Mouse (Mus musculus) adrenal gland, adult 8-10 months (tissue): ENCODE measurements around the gene Zfp142. TPM values are rescaled to one million over a fixed set of nuclear protein-coding genes. Genes with fewer than 3 reads are reported as not detected.

Experiments used
- DNase-seq: peaks from one replicate; pipeline ENCODE4 v3.0.0; 2022
- total RNA-seq, 4 experiments: library from RNA; stranded (reverse); gene quantifications; 2 replicates each; pipeline ENCODE4 v1.2.4; 2022

Gene Zfp142
- total RNA-seq: 10 to 100 TPM; 14.3 to 20.2 (median 18.3) TPM

DNA sequence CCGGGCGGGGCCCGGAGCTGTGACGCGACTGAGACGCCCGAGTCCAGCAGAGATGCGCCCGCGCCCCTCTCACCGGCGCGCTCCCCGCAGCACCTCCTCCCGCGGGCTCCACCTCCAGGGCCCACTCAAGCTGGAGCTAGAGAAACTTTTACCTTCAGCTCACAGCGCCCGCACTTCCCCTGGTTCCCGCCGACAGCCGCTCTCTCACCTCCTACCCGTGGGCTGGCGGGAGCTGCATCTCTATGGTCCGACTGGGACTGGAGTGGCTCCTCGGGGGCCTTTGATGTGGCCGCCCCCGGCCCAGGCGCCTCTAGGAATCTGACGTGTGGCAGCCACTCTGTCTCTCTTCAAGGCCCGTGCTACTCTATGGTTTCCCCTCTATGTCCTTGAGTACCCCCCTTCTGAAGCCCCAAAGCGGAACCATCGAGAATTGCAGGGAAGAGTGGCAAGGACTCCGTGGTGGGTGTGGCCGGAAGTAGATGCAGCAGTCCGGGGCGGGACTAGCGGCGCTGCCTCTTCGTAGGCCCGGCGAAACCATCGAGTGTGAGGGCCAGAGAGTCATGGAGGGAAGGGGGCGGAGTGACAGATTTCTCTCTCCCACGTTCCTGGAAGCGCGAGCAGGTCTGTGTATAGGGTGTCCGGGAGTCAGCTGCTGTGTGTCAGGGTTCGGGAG lies at the start of gene Zfp142, which contains the start of gene Bcs1l:
TSS of gene Zfp142 (minus strand) at position 474 of the 673 bp plus-strand sequence.
TSS of gene Bcs1l (plus strand) at position 517 of the 673 bp plus-strand sequence.
- peak; percentile 99 for DNase-seq

DNA sequence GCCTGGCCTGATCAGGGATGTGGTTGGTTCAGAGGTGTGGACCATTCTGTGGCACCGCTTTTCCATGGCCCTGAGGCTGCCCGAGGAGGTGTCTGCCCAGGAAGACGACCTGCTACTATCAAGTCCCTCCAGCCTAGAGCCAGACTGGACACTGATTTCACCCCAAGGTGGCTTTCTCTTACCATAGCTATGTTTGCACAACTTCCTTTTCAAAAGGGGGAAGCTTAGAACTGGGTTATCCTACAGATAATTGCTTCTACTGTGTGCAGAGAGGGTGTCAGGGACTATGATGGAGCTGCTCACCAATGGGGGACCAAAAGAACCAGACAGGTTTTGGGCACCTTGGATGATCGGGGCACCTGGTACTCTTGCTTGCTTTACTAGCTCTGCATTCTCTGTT lies 44.7 kb upstream of the Zfp142 start:
- no peak for DNase-seq

DNA sequence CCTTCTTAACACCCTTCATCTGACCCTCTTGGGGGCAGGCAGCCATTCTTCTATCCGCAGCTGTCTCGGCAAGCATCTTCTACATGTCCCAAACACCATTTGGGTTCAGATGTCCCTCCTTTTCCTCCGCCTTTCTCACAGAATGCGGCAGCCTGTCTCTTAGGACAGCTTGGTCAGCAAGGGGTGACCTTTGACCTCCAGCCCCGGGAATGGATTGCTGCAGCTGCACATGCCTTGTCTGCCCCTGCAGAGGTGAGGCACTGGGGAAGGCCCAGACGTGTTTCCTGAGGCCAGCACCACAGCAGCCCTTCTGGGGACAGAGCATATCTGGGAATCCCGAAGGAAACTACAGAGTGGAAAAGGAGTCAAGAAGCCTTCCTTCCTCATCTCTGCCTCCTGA lies 40.0 kb upstream of the Zfp142 start:
- DNase-seq: no peak

DNA sequence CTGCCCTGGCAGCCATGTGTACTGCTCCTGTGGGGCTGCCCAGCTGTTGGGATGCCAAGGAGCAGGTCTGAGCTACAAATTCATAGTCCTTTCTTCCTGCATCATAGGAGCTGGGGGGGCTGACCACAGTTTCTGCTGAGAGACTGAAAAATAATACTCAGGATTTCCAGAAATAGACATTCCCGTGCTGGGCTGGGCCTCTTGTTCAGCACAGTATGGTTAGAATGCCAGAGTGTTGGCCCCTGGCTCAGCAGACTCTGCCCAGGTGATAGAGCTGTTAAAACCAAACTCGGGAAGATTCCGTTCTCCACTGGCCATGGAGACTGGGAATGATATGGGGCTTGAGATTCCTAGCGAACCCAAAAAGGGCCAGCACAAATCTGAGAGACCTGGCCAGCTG lies 38.0 kb upstream of the Zfp142 start:
- DNase-seq: no peak

DNA sequence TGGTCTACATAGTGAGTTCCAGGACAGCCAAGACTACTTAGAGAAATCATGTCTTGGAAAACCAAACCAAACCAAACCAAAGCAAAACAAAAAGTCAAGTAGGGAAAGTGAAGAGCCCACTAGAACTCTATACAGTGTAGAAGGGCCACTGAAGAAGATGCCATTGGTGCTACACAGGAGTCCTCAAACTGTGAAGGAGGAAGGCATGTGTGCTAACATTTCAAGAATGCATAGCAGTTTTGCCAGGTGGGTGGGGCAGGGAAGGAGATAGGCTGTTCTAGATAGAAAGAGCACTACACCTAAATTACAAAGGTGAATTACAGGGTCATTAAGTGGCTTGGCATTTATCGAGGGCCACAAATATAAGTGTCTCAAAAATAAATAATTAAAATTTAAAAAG lies 36.1 kb upstream of the Zfp142 start:
- DNase-seq: no peak

DNA sequence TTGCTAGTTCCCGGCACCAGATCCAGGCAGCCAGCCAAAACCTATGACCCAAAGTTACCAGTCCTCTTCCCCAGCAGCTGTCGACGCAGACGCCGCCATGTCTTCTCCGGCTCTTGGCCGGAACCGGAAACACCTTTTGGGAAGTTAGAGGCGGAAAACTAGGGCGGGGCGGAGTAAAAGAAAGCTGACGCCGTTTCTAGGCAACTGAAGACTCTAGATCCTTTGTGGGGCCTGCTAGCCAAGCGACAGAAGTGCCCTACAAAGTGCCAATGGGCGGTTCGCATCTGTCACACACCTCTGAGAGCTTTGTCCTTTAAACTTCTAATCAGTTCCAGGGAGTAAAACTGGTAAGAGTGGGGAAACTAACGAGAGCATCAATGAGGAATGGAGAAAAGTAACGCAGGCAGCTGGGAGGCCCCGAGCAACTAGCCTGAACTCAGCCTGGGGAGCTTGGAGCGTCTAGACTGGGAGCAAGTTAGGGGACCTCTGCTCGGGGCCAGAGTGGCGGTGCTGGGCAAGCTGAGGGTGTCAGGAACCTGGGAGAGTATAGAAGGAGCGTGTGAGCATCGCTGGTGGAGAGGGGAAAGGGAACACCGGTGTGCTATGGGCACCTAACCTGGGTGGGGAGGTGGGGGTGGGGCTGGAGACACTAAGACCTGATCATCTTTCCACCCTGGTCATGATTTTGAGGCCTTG lies 13.4 kb upstream of the Zfp142 start, which contains the start of the genes Rnf25 and Stk36:
TSS of gene Rnf25 (minus strand) at position 131 of the 696 bp plus-strand sequence.
TSS of gene Stk36 (plus strand) at position 179 of the 696 bp plus-strand sequence.
- DNase-seq: peak; percentile 82

DNA sequence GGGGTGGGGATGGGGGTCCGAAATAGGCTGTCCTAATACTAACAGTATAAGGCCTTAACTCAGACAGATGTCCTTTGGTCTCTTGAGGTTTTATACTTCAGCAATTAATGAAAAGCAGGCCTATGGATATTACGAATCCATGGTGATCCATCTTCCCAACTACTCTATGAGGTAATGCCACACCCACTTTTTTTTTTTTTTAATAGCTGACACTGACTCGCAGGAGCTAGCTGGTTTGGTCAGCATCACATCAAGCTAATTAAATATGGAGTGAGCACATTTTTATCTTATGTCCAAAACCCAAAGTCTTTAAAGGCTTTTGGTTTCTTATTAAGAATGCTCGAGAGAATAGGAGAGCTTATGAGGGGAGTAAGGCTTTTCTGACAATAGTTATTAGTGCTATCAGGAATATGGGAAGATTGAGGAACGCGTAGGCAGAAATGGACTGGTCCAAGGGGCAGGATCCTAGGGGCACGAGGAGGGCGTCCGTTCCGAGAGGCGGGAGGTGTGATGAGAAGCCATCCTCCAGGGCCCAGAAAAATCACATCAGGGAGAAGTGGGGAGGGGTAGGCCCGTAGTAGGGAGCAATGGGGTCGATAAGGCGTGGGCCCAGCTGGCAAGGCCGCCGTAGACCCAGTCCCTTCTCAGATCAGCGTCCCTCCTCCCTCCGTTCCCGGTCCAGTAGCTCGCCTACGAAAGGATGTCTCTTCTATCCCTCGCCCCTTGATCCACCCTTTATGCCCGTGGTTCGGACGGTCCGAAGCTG lies 12.6 kb upstream of the Zfp142 start:
- no peak for DNase-seq

DNA sequence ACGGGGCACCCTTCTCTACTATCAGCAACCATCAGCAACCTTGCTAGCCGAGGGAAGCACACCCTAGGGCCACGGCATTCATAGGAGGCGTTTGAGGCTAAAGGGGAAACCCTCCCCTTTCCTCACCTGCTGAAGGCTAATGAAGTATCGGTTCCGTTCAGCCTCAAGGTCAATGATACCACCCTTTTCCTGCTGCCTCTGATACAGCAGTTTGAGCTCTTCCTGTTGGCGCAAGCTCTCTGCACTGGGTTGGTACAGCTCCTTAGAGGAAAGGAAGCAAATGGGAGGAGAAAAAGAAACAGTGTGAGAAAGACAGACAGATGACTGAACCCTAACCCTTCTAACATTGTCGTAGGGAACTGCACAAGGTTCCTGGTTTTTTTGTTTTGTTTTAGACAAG lies 6.4 kb upstream of the Zfp142 start:
- DNase-seq: no peak

DNA sequence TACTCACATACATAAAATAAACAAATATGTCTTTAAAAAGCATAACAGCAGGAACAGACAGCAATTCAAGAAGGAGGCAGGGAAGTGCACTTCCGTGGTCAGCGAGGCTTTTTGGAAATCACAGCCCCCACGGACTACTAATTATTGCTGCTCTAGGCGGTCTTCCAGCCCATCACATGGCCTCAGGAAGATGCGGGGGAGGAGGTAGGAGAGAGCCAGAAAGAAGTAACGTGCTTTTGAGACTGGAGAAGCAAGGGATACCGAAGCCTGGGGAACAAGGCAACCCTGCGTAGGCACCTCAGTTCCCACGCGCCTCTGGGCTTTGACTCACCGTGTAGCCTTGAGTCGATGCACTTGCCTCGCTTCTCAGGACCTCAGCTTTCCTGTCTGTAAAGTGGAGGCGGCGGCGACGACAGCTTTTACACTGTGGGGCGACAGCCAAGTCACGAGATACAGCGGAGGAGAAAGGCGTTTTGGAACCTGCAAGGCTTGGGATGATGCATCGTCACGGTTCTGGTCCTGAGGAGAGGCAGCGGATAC lies 743 bp downstream of the Zfp142 start:
- no peak for DNase-seq

DNA sequence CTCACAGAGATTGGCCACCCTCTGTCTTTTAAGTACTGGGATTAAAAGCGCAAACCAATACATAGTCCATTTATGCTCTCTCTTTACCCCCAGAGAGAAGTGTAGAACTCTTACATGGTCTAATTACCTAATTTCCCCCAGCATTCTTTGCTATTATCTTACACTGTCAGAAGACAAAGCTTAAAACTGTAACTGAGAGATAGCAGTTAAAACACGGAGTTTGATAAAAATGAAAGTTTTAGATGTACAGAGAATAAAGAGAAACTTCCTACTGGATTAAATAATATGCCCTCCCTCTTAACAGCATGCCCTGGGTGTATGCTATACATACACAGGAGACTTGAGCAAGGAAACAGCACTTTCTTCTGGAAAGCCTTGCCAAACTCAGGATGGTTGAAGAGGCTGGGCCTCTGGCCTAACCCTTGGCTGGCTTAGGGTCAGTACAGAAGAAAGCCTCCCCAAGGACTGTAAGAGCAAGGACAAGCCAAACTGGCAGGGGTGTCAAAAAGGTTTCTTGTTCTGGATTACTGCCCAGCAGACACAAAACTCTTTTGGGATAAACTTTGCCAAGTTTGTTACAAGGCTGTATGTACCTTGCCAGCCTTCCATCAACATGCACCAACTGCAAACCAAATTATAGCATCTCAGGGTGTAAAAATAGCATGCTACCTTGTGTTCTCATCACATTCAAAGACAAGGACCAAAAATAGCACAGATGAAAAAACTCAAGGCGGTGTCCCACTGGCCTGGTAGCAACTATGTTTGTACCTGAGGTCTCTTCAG lies 3.2 kb downstream of the Zfp142 start:
- no peak for DNase-seq

DNA sequence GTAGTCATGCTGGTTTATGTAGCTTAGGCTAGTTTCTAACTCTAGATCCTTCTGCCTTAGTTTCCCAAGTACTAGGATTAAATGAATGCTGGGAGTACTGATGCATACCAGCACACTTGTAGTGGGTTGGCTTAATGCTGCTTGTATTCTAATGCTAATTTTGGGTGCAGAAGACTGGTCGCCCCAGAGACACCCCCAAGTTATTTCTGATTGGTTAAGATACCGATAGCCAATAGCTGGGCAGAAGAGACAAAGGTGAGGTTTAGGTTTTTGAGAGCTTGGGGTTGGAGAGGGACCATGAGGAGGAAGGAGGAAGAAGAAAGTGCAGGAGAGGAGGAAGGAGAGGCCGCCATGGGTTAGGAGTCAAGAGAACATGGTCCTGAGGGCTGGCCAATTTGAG lies 5.4 kb downstream of the Zfp142 start:
- no peak for DNase-seq

DNA sequence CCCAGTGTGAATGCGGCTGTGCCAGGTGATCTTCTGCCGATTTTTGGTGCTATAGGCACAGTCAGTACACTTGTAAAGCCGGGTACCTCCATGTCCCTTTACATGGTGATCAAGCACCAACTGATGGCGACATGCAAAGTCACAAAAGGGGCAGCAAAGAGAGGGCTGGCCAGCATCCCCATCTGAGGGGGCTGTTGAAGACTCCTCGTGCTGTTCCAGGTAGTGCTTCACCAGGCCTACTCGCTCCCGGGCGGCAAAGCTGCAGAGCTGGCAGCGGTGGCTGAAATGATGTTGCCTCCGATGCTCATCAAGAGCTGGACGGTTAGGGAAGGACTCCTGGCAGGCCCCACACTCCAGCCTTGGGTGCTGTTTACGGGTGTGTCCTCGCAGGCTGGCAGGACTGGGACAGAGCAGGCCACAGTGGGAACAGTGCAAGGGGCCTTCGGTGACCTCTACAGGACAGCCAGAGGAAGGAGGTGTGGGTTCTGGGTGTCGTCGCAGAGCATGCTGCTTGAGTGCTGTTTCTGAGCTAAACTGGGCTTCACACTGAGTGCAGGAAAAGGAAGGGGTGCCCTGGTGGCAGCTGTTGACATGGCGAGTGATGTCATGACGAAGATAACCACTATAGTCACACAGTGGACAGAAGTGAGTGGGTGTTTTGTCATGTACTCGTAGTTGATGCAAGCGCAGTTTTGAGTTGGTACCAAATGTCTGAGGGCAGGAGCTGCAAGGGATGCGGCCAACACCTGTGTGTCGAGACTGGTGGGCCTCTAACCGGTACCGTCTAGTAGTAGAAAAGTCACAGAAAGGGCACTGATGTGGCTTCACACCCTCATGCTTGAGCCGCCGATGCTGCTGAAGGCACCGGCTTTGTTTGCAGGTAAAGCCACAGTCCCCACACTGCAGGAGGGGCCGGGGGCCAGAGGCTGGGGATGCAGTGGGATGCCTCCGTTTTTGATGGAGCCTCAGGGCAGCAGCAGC lies 18.0 kb downstream of the Zfp142 start:
- no peak for DNase-seq

DNA sequence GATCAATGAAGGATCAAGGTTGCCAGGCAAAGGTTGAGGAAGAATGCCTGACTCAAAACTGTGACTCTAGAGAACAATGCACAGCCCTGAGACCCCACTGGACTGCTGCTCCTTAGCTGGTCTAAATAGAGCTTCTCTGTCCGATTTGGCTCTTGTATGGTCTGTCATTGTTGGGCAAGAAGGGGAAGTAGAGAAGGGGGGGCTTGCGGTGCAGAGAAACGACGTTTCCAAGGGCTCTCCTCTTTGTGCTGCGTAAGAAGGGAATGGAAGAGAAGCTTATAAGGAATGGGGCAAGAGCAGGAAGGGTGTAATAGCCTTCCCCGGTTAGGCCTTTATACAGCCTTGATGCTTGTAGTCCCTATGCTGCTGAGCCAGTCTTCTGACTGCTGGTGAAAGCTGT lies 22.2 kb downstream of the Zfp142 start:
- no peak for DNase-seq

DNA sequence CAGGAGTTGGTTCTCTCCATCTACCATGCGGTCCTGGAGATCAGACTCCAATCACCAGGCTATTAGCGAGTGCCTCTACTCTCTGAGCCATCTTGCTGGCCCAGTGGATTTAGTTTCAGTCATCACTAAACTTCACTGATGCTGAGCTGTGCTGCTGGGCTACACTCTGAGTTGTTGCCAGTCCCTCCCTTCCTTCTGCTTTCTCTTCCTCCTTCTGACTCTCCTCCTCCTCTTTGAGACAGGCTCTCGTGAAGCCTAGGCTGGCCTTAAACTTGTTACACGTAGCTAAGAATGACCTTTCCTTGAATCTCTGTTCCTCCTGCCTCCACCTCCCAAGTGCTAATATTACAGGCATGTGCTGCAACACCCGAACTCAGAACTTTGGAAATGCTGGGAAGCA lies 29.0 kb downstream of the Zfp142 start:
- no peak for DNase-seq

DNA sequence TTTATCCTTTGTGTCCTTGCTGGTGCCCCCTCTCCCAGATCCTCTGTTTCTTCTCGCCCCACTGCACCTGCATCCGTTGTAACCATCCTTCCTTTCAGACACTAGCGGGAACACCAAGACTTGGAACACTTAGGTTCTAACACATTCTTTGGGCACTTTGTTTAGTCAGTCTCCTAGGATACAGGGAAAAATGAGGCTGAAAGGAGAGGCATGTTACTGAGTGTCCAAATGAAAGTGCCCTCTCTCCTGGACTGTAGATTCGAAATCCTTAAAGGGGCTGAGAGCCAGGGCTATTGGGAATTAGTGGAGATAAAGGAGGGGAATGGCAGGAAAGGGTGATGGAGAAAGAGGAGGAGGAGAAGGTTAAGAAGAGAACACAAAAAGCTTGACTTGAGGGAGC lies 43.9 kb downstream of the Zfp142 start, which contains the start of gene Usp37:
TSS of gene Usp37 (minus strand) at position 101 of the 400 bp plus-strand sequence.
- no peak for DNase-seq

DNA sequence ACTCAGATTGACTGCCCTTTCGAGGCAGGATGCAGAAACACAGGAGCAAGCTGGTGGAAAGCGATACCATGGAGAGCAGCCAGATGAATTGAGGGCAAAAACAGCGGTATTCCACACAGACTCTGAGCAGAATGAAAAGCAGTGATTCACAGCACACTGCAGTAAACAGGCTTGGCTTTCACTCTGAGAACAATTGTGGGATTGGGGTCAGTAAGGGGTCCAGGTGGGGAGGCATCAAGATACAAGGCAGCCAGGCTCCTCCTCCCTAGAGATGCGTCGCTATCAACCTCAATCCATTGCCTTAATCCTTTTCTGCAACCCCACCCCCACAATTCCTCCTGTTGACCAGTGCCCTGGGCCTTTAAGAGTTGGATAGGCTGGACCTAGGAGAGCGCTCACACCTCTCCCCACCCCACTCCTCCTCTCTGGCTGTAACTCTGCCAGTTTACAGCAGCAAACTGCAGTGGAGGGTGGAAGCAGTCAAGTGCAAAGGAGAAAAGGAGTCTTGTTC lies 45.5 kb downstream of the Zfp142 start, which contains the start of gene Plcd4:
TSS of gene Plcd4 (plus strand) at position 438 of the 511 bp plus-strand sequence.
- DNase-seq: no peak

DNA sequence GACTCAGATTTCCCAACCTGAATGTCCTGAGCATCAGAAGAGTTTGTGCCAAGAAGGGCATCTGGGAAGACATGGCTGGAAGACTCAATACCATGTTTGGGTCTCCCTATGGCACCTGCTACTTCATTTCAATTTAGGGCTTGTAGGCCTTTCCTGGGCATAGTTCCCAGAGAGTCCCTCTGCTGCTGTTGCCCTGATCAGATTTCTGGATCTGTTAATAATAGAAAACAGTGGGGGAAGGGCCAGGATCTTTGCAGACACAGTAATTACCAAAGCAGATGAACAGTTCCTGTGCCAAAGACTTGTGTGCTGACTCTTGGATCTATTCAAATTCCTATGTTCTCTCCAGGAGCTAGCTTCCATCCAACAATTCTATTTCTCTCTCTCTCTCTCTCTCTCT lies 49.4 kb downstream of the Zfp142 start:
- no peak for DNase-seq

DNA sequence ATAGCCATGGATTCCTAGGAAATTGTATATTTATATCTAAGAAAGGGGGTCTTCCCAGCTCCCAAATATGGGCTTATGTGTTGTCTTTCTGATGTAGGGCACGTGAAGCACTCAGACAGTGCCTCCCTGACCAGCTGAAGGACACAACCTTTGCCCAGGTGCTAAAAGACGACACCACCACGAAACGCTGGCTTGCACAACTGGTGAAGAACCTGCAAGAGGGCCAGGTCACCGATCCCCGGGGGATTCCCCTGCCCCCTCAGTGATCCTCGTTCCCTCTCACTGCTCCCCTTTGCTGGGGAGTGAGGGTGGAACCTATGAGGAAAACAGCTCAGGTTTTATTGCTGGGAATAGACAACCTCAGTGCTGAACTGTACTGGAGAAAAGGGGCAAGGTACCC lies 59.5 kb downstream of the Zfp142 start:
- no peak for DNase-seq

DNA sequence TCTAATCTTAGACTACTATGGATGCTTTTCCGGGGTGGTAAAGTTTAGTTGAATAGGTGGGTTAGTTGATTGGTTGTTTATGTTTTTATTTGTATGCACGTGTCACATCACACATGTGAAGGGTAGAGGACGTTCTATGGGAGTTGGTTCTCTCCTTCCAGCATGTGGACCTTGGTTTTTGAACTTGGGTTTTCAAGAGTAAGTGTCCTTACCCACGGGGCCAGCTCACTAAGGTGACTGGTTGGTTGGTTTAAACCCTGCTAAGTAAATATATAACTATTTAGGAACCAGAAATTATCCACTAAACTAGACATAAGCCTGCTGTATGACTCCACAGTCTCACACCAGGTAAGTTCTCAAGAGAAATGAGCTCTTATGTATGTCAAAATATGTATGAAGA lies 63.3 kb downstream of the Zfp142 start:
- DNase-seq: no peak

DNA sequence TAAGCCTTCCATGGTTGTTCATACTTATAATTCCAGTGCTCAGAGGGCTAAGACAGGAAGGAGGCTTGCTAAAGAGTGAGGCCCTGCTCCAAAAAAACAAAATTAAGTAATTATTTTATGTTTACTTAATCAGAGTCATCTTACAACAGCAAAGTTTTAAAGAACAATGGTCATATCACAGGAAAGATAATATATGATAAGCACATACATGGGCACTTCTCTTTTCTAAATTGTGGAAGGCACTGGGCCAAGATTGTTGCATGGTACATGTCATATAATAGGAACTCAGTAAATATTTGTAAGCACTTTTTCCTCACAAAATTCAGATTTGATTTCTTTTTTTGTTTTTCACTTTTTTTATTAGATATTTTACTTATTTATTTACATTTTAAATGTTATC lies 68.2 kb downstream of the Zfp142 start:
- no peak for DNase-seq
